Comparison of ENCODE assay signal across 19 mouse cellular contexts in the genomic region with DNA sequence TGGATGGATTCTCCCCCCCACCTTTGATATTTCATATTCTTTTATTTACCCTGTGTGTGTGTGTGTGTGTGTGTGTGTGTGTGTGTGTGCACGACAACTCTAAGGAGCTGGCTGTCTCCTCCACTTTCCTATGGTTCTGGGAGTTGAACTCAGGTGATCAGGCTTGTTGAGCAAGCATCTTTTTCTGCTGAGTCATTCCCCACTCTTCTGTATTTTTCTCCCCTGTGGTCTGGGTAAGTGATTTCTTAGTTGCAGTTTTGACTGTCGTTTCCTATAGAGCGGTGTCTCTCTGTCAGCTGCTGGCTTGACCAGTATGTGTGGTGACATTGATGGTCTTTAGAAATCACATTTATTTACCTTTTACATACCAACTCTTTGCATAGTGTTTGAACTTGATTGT. TPM values are rescaled to one million over a fixed set of nuclear protein-coding genes. Genes with fewer than 3 reads are reported as not detected.
DNase-seq lines count a peak whose midpoint lies in the region; ATAC-seq and TF ChIP-seq lines count a peak whose summit lies in the region.
"Had no signal": no experiment of that assay in that cellular context is flagged by ENCODE, and none has a peak within 500 bp of the region (broad histone marks: within the 10 kb centered on the region; RNA-seq: fewer than 3 reads in every experiment).

No protein-coding gene starts in this region.

- no peak for TF ChIP-seq CTCF in G1E (IDR thresholded peaks at IDR 0.05; ENCODE audit: low read depth, low read length)

- peak; percentile 49 for DNase-seq in heart, adult 11 months
- DNase-seq in heart, adult 18-20 months = no peak
- DNase-seq in G1E (ENCODE audit: low spot score) = no peak
- no peak for DNase-seq in gastrocnemius, postnatal 25 days
- no peak for DNase-seq in heart, adult 8-10 months (ENCODE audit: low spot score)
- no peak for DNase-seq in right cerebral cortex, postnatal 25 days
- DNase-seq: cerebellum, postnatal 36 days; forebrain, postnatal 0 days; kidney, adult 9 months; kidney, postnatal 4 days; layer of hippocampus, postnatal 36 days; spleen, adult 18-20 months; thymus, postnatal 4 days had no signal

- no peak overlapping the region for H3K4me3 ChIP-seq in G1E (ENCODE audit: low read depth, low read length)
- H3K4me3 ChIP-seq: limb, embryonic 10.5 days; lung, embryonic 15.5 days; stomach, embryonic 15.5 days had no signal

- H3K4me1 ChIP-seq in G1E (ENCODE audit: insufficient read depth, low read depth, low read length) = peaks cover 18% of the 10 kb centered on the region
- H3K4me1 ChIP-seq: limb, embryonic 10.5 days; lung, embryonic 15.5 days; stomach, embryonic 15.5 days had no signal

- H3K9me3 ChIP-seq in G1E (replicated peaks) = no peaks in the 10 kb centered on the region
- H3K9me3 ChIP-seq: limb, embryonic 10.5 days; lung, embryonic 15.5 days; stomach, embryonic 15.5 days had no signal

- H3K36me3 ChIP-seq in G1E (replicated peaks) = peaks cover 25% of the 10 kb centered on the region
- H3K36me3 ChIP-seq: lung, embryonic 15.5 days had no signal

- H3K27me3 ChIP-seq in G1E (ENCODE audit: insufficient read depth, low read length) = no peaks in the 10 kb centered on the region
- H3K27me3 ChIP-seq: lung, embryonic 15.5 days; stomach, embryonic 15.5 days had no signal

- ATAC-seq in G1E (ENCODE audit: extremely low read depth, insufficient number of reproducible peaks, low FRiP score, poor library complexity, severe bottlenecking) = peak; percentile 54
- peak; percentile 69 to 76; a peak in 3 of 4 replicates for ATAC-seq in hematopoietic stem cell, adult 5-6 weeks (replicated peaks in 1 of 2; ENCODE audit: insufficient read depth in 1 of 2, low FRiP score in 2 of 2, low TSS enrichment in 1 of 2, low read depth in 1 of 2, poor library complexity in 2 of 2, severe bottlenecking in 2 of 2)
- ATAC-seq in megakaryocyte, adult 5-6 weeks (ENCODE audit: poor library complexity, severe bottlenecking) = peak; percentile 85
- ATAC-seq: forebrain, postnatal 0 days; hindbrain, embryonic 16.5 days had no signal

RNA-seq across cellular contexts. Expression of gene Dnajb14, which starts 11.8 kb away (rescaled TPM):
- total RNA-seq in heart, adult 18-20 months (2021) = 10 to 100 TPM; 11.5 to 12.4 TPM
- total RNA-seq in G1E (2014; fragmentation: Nextera tagmentation) = 23.8 and 27.8 TPM in 2 replicates
- total RNA-seq in G1E (2017) = 13.0 and 14.4 TPM in 2 replicates
- polyA plus RNA-seq in G1E (2012) = 2.0 and 2.4 TPM in 2 replicates
- 10.4 and 15.9 TPM in 2 replicates for total RNA-seq in hematopoietic stem cell, adult 5-6 weeks (2017)
- 32.0 and 33.3 TPM in 2 replicates for total RNA-seq in megakaryocyte, adult 5-6 weeks (2015)
- 26.9 and 32.6 TPM in 2 replicates for total RNA-seq in megakaryocyte, adult 5-6 weeks (2017)
- total RNA-seq in gastrocnemius, postnatal 25 days (2021) = 1 to 10 TPM; 6.1 to 7.8 TPM
- 10 to 100 TPM in 2 of 4 experiments, 1 to 10 TPM in 2; 8.4 to 13.3 (median 10.8) TPM for total RNA-seq in heart, adult 8-10 months (2022)

RNA-seq across cellular contexts. Expression of gene H2afz, which starts 15.0 kb away (rescaled TPM):
- 10 to 100 TPM; 61.7 to 65.4 TPM for total RNA-seq in heart, adult 18-20 months (2021)
- total RNA-seq in G1E (2014; fragmentation: Nextera tagmentation) (814 and 860 TPM in 2 replicates), G1E (2017) (3,552 and 3,752 TPM in 2 replicates)
- polyA plus RNA-seq in G1E (2012) = 3,787 and 4,050 TPM in 2 replicates
- total RNA-seq in hematopoietic stem cell, adult 5-6 weeks (2017) = 802 and 1,149 TPM in 2 replicates
- total RNA-seq in megakaryocyte, adult 5-6 weeks (2015) = 1,652 and 1,948 TPM in 2 replicates
- 1,300 and 1,333 TPM in 2 replicates for total RNA-seq in megakaryocyte, adult 5-6 weeks (2017)
- 10 to 100 TPM; 73.1 to 80.4 TPM for total RNA-seq in gastrocnemius, postnatal 25 days (2021)
- 10 to 100 TPM; 52.4 to 76.5 (median 66.3) TPM for total RNA-seq in heart, adult 8-10 months (2022)

RNA-seq across cellular contexts. Expression of gene Lamtor3, which starts 39.0 kb away (rescaled TPM):
- total RNA-seq in heart, adult 18-20 months (2021) = 10 to 100 TPM; 93.5 to 93.8 TPM
- 152 and 187 TPM in 2 replicates for total RNA-seq in G1E (2014; fragmentation: Nextera tagmentation)
- total RNA-seq in G1E (2017) = 233 and 234 TPM in 2 replicates
- 27.0 and 38.4 TPM in 2 replicates for polyA plus RNA-seq in G1E (2012)
- 85.1 and 90.1 TPM in 2 replicates for total RNA-seq in hematopoietic stem cell, adult 5-6 weeks (2017)
- total RNA-seq in megakaryocyte, adult 5-6 weeks (2015) = 107 and 129 TPM in 2 replicates
- 102 and 112 TPM in 2 replicates for total RNA-seq in megakaryocyte, adult 5-6 weeks (2017)
- total RNA-seq in gastrocnemius, postnatal 25 days (2021) = 10 to 100 TPM; 48.5 to 55.8 TPM
- 100 to 1,000 TPM in 1 of 4 experiments, 10 to 100 TPM in 3; 87.5 to 104 (median 90.4) TPM for total RNA-seq in heart, adult 8-10 months (2022)
